Mouse (Mus musculus) embryonic fibroblast, embryonic 13.5 days (primary cell): ENCODE measurements around the gene Rabif. TPM values are rescaled to one million over a fixed set of nuclear protein-coding genes. Genes with fewer than 3 reads are reported as not detected.
A peak's percentile ranks its signal among the peaks of the same experiment; 100 is the strongest.
"Not testable (repeated sequence)": the region's sequence is repeated elsewhere in the genome, so short reads cannot be mapped to it uniquely, and the experiment has no call there.

Experiments
- H3K27ac ChIP-seq: 2 replicates; pipeline ENCODE4 v1.5.1; 2012; ENCODE audit warnings: low read length, control low read depth, inconsistent platforms; ENCODE audit not compliant: insufficient read depth
- H3K4me1 ChIP-seq: 2 replicates; pipeline ENCODE4 v1.6.1; 2011; ENCODE audit warnings: low read length; ENCODE audit not compliant: control insufficient read depth, insufficient read depth
- H3K4me3 ChIP-seq: 2 replicates; pipeline ENCODE4 v1.5.1; 2011; ENCODE audit warnings: mild to moderate bottlenecking, control low read depth, low read length; ENCODE audit not compliant: insufficient read depth
- CTCF ChIP-seq: IDR thresholded peaks from 2 replicates; pipeline ENCODE4 v1.5.1; 2011; ENCODE audit warnings: mild to moderate bottlenecking, control low read depth, low read length, moderate library complexity, borderline replicate concordance; ENCODE audit not compliant: insufficient read depth
- POLR2A ChIP-seq: IDR thresholded peaks from 2 replicates; pipeline ENCODE4 v1.6.1; 2011; ENCODE audit warnings: low read depth, mild to moderate bottlenecking, control low read depth, low read length, moderate library complexity
- polyA plus RNA-seq: library from polyadenylated mRNA; stranded (reverse); fragments of >200 nt; gene quantifications from 2 replicates; pipeline ENCODE4 v1.2.4, GENCODE M21; 2011; ENCODE audit warnings: low read depth; ENCODE audit not compliant: missing spikeins, insufficient read length

Rabif gene
- polyA plus RNA-seq = 21.5 and 22.7 TPM in 2 replicates

DNA sequence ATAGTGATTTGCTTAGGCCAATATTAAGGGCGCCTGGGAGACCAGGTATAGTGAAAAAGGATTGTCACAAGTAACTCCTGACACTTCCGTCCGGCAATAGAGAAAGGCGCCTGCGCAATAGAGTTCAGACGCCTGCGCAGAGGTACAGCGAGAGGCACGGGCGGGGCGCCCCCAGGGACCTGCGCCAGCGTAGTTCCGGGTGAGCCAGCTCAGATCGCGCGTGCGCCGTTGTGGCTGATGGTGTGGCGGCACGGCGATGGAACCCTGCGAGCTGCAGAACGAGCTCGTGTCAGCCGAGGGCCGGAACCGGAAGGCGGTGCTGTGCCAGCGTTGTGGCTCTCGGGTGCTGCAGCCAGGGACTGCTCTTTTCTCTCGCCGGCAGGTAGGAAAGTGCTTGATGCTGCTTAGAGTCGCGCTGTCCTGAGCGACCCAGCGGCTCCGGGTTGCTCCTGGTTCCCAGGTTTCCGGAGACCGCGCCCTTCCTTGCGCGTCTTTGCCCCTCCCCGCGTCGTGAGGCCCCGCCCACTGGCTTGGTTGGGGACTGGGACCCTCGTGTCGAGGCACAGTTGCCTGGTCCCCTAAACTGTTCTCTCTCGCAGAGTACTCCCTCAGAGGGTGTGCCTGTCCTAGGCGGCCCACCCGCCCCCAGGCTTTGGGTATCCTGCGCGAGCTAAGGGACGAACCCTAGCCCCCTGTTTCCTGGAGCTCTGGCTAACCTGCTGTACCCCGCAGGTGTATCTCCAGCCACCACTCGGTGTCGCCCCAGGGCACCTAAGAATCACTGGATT, at the start of gene Rabif:
TSS of gene Rabif (plus strand) at position 221 of the 788 bp plus-strand sequence.
- peak within 1 kb of the TSS; percentile 67 for H3K4me3 ChIP-seq
- TF ChIP-seq CTCF (peak; percentile 47; the same call in 1 of the 2 replicates), POLR2A (peak; percentile 93)
- H3K4me1 ChIP-seq = peaks cover 4% of the 10 kb centered on the region
- H3K27ac ChIP-seq = peak within 1 kb of the TSS; percentile 85

DNA sequence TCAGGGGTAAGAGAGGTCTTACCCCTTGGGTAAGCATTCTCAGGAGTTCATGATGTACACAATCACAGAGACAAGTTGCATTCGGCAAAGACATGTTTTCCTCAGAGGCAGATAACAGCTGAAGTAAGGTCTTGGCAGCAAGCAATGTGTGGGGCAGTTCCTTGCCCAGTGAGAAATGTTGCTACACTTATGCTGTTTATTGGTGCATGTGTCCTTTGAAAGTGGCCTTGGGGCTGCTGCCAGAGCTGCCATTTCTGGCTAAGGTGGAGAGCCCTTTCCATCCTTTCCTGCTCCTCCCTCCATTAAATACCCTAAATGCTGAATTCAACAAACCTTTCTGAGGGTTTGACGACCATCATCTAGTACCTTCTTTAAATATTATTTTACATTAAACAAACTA, 49.0 kb upstream of the Rabif start:
- TF ChIP-seq CTCF (no peak), POLR2A (no peak)
- no peaks in the 10 kb centered on the region for H3K4me1 ChIP-seq
- no peak overlapping the region for H3K27ac ChIP-seq
- no peak overlapping the region for H3K4me3 ChIP-seq

DNA sequence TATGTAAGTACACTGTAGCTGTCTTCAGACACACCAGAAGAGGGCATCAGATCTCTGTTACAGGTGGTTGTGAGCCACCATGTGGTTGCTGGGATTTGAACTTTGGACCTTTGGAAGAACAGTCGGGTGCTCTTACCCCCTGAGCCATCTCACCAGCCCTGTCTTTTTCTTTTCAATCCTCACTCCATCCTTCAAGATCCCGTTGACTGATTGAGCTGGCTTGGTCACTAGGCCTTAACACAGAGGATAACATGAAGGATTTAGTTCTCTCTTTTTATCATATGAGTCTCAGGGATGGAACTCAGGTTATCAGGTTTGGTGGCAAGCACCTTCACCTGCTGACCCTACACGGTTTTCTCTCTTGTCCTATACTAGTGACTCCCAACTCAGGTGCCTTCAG, 45.9 kb upstream of the Rabif start:
- not testable (repeated sequence) for H3K4me1 ChIP-seq, H3K4me3 ChIP-seq, H3K27ac ChIP-seq

DNA sequence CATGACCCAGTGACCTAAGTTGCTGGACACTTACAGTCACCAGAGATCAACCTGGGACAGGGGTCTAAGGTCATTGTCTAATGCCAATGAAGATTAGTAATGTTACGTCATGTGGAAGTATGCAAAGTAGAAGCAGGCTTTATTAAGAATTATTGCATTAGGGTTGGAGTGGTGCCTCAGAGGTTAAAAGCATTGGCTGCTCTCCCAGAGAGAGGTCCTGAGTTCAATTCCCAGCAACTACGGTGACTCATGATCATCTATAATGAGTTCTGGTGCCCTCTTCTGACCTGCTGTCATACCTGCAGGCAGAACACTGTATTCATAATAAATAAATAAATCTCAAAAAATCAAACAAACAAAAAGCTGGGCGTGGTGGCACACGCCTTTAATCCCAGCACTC, 44.2 kb upstream of the Rabif start:
- TF ChIP-seq POLR2A (no peak), CTCF (no peak)
- Histone ChIP-seq H3K4me3 (no peak overlapping the region), H3K4me1 (no peaks in the 10 kb centered on the region), H3K27ac (no peak overlapping the region)

DNA sequence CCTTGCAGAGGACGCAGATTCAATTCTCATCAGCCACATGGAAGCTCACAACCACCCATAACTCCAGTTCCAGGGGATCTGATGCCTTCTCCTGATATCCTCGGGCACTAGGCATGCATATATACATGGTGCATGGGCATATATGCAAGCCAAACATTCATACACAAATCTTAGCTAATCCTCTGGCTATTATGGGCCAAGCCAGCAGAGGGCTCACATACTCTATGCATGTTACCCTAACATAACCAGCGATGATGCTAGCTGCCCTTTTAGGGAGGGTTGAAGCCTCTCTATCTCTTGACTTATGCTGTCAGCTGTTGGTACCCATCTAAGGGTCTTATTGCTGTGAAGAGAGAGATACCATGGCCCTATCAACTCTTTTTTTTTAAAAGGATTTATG, 43.5 kb upstream of the Rabif start:
- no peak overlapping the region for H3K4me3 ChIP-seq
- H3K27ac ChIP-seq = no peak overlapping the region
- TF ChIP-seq CTCF (no peak), POLR2A (no peak)
- H3K4me1 ChIP-seq = no peaks in the 10 kb centered on the region

DNA sequence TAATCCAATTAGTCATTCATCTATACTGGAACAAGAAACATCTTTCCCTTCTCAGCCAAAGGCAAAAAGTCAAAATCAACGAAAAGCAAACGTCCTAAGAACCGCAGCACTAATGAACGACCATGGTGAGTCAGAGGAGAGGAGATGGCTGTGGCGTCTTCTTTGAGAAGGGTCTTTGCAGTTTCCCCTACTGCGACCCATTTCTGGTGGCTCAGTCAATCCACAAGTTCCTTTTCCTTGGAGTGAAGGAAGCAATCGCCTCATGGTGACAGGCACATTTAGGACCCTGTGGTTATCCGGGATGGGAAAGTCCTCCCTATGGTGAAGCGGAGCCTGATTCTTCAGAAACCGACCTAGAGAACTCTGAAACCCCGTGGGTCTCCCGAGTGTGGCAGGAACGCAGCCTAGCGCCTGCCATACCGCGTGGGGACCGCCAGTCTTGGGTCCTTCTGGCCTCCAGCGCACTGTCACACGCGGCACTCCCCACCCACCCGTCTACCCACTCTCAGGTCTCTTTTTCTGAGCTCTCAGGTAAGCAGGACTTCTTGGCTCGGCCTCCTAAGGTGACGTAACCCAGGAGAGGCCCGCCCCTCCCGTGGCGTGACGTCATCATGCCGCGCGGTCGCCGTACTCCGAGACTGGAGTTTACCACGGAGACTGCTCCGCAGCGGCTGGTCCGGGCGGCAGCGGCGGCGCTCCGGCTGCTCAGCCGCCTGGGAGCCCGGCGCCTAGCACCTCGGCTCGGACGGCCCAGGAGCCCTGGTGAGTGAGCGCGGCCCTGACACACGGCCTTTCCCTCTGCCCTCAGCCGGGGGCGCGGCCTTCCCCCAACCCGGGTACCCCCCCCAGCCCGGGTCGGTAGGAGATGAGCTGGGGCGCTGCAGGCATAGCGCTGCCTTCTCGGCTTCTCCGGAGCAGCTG, 39.3 kb upstream of the Rabif start, which contains the start of gene Klhl12:
TSS of gene Klhl12 (plus strand) at position 628 of the 921 bp plus-strand sequence.
- Histone ChIP-seq H3K4me1 (no peaks in the 10 kb centered on the region), H3K4me3 (peak within 1 kb of the TSS; percentile 67), H3K27ac (no peak within 1 kb of the TSS)
- peak; percentile 78 for TF ChIP-seq POLR2A
- no peak for TF ChIP-seq CTCF

DNA sequence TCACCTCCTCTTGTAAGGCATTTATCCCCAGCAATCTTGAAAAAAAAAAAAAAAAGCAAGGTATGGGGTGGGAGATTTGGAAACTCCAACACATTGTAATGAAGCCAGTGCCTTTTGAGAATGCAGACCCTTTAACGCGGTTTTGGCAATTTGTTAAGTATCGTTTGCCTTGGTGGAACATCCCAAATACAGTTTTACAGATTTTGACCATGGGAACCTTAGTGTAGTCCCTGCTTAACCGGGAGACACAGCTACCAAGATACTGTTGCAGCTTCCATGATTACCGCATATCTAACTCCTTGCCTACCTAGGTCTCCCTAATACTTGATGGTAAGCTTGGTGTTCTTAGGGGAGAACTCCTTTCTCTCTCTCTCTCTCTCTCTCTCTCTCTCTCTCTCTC, 38.4 kb upstream of the Rabif start:
- TF ChIP-seq POLR2A (no peak), CTCF (no peak)
- no peaks in the 10 kb centered on the region for H3K4me1 ChIP-seq
- H3K4me3 ChIP-seq = peak overlapping the region; percentile 67
- no peak overlapping the region for H3K27ac ChIP-seq

DNA sequence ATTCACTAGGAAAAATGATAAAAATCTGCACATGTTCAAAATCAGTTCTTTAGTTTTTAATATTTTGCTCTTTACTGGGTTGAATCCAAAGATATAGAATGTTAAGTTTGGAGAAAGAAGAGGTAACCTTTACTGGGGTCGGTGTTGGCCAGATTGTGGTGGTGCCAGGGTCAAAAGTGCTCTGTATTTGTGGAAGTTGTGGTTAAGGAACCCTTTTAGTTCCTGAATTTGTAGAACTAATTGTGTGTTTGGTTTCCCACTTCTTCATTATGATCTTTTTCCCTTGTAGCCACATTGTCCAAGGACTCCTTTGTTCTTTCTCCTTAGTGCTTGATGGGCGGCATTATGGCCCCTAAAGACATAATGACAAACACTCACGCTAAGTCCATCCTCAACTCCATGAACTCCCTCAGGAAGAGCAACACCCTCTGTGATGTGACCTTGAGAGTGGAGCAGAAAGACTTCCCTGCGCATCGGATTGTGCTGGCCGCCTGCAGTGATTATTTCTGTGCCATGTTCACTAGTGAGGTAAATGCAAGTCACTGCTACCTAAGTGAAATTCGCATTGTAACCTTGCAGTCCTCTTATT, 36.2 kb upstream of the Rabif start:
- no peak overlapping the region for H3K4me3 ChIP-seq
- no peak for TF ChIP-seq POLR2A

DNA sequence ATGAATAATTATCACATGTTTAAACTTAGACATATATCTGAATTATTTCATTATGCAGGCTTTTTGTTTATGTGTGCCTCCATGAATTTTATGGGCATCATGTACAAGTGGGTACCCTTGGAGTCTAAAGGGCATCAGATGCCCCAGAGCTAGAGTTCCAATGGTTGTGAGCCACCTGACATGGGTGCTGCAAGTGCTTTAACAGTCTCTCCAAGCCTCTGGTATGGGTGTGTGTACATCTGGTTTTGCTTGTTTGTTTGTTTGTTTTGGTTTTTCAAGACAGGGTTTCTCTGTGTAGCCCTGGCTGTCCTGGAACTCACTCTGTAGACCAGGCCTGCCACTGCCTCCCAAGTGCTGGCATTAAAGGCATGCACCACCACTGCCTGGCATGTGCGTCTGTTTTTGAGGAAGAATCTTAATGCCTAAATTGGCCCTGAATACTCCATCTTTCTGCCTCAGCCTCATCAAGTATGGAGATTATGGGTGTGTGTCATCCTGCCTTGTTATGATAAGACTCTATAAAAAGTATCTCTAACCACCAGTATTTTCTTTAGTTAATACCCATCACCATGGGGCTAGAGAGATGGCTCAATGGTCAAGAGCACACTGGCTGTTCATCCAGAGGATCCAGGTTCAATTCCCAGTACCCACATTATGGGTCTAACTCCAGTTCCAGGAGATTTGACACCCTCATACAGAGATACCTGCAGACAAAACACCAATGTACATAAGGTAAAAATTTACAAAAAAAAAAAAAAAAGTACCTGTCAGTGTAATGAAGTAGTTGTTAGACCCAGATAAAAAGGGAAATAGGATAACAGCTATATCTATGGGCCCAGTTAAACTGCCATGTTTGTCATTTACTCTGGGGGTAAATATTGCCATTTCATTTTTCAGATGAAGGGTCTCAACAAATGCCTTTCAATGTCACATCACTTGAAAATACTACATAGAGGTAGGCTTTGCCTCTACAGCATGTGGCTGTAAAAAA, 33.9 kb upstream of the Rabif start:
- Histone ChIP-seq H3K4me1 (no peaks in the 10 kb centered on the region), H3K27ac (no peak overlapping the region), H3K4me3 (no peak overlapping the region)
- TF ChIP-seq POLR2A = no peak

More for the DNA sequence above, 36.2 kb upstream of the Rabif start:
- no peaks in the 10 kb centered on the region for H3K4me1 ChIP-seq
- no peak overlapping the region for H3K27ac ChIP-seq
